Mouse (Mus musculus): ENCODE measurements around the gene B130006D01Rik. TPM values are rescaled to one million over a fixed set of nuclear protein-coding genes. Genes with fewer than 3 reads are reported as not detected.

Gene B130006D01Rik
- polyA plus RNA-seq, 1 experiment = not detected

DNA sequence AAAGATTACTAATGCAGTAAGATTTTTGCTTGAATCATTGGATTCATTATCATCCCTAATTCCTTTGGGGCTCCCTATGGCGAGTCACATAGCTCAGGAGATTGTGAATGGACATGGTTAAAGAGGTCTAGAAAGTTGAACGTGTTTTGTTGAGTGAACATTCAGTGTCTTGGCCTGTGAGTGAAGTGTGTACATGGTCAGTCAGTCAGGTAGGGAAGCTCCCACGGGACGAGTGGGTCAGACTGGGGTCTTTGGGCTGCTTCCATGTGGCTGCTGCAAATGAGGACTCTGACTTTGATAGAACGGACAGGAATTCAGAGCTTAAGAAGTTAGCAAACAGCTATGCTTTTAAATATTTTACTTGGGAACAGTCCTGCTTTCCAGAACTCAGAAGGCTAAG, 37.1 kb downstream of the B130006D01Rik start:
- Histone ChIP-seq H3K4me1 (ENCODE audit: control insufficient read depth) (no peaks in the 10 kb centered on the region), H3K4me3 (replicated peaks) (no peak overlapping the region), H3K36me3 (ENCODE audit: control insufficient read depth) (peaks cover 57% of the 10 kb centered on the region), H3K27me3 (ENCODE audit: control insufficient read depth) (no peaks in the 10 kb centered on the region), H3K9me3 (ENCODE audit: control insufficient read depth, low read length) (no peaks in the 10 kb centered on the region)
- TF ChIP-seq TAL1 (IDR thresholded peaks at IDR 0.05; ENCODE audit: low read length) = no peak
- no peak for TF ChIP-seq GATA1 (IDR thresholded peaks at IDR 0.05; ENCODE audit: low read length)

DNA sequence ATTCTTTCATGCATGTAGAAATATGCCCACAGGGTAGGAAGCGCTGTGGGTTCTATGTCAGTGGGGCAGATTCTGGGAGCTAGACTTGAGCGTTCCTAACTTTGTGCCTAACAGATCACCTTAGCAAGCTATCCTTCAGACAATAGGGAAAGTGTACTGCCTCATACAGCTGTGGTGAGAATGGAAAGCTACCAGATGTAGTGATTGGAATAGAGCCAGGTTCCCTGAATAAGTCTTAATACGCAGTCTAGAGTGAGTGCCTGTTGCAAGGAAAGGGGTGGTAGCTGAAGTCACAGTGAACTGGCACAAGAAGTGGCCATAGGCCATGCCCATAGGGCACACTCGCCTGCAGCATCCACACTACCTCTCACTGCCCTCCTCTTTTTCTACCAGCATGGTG, 39.6 kb downstream of the B130006D01Rik start:
- TF ChIP-seq TAL1 (IDR thresholded peaks at IDR 0.05; ENCODE audit: low read length) (no peak), GATA1 (IDR thresholded peaks at IDR 0.05; ENCODE audit: low read length) (no peak)
- Histone ChIP-seq H3K4me1 (ENCODE audit: control insufficient read depth) (no peaks in the 10 kb centered on the region), H3K4me3 (replicated peaks) (no peak overlapping the region), H3K36me3 (ENCODE audit: control insufficient read depth) (peaks cover 51% of the 10 kb centered on the region), H3K9me3 (ENCODE audit: control insufficient read depth, low read length) (no peaks in the 10 kb centered on the region), H3K27me3 (ENCODE audit: control insufficient read depth) (no peaks in the 10 kb centered on the region)

DNA sequence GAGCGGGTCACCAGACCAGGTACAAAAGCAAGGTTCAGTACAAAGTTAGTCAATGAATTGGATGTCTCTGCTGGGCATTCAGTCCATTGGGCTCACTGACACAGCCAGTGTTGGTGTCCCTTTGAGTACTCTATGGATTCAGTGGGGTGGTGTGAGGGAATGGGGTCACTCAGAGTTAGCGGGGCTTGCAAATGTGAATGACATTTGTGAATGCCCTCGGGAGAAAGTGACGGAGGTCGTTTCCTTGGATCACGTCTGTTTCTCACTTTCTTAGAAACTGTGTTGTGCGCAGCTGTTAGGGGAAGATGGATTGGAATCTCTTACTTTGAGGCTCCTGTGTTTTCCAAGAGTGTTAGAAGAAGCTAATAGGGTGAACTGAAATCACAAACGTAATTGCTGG, 41.4 kb downstream of the B130006D01Rik start:
- TF ChIP-seq GATA1 (IDR thresholded peaks at IDR 0.05; ENCODE audit: low read length) = no peak
- Histone ChIP-seq H3K27me3 (ENCODE audit: control insufficient read depth) (no peaks in the 10 kb centered on the region), H3K9me3 (ENCODE audit: control insufficient read depth, low read length) (no peaks in the 10 kb centered on the region), H3K36me3 (ENCODE audit: control insufficient read depth) (peaks cover 51% of the 10 kb centered on the region), H3K4me3 (replicated peaks) (no peak overlapping the region), H3K4me1 (ENCODE audit: control insufficient read depth) (no peaks in the 10 kb centered on the region)

DNA sequence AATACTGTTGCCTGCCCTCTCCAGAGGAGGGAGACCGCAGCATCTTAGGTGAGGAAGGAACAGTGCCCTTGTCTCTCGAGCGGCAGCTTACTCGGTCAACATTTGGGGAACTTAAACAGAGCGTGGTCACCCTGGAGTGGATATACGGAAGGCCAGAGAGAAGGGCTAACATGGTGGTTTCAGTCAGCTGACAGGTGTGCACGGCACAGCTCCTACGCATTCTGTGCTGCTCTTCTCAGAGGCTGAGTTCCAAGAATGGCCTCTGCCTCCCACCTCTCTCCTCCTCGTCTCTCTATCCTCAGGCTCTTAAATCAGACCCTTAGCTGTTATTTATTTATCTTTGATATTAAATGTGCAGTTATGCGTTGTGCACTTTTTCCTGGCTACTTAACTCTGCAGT, 41.9 kb downstream of the B130006D01Rik start:
- Histone ChIP-seq H3K27me3 (ENCODE audit: control insufficient read depth) (no peaks in the 10 kb centered on the region), H3K9me3 (ENCODE audit: control insufficient read depth, low read length) (no peaks in the 10 kb centered on the region), H3K36me3 (ENCODE audit: control insufficient read depth) (peaks cover 52% of the 10 kb centered on the region), H3K4me1 (ENCODE audit: control insufficient read depth) (no peaks in the 10 kb centered on the region), H3K4me3 (replicated peaks) (no peak overlapping the region)
- TF ChIP-seq GATA1 (IDR thresholded peaks at IDR 0.05; ENCODE audit: low read length) (no peak), TAL1 (IDR thresholded peaks at IDR 0.05; ENCODE audit: low read length) (no peak)

DNA sequence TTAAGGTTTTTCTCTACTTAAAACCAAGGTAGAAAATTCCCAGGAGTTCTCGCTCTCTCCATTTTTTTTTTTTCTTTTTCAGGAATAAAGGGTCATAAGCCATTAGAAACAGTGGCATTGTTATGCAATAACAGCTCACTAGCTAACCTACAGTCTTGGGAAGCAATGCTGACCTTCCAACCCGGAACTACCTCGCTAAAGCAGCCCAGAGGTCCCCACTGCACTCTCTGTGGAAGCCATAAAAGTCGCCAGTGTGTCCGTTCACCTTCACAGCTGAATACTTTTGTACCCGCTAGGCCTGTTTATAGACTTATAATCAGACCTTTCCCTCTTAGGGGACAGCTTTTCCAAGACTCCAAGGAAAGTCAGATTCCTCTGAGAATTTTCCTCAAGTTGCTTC, 44.9 kb downstream of the B130006D01Rik start:
- Histone ChIP-seq H3K9me3 (ENCODE audit: control insufficient read depth, low read length) (no peaks in the 10 kb centered on the region), H3K36me3 (ENCODE audit: control insufficient read depth) (peaks cover 49% of the 10 kb centered on the region), H3K4me1 (ENCODE audit: control insufficient read depth) (peaks cover 21% of the 10 kb centered on the region), H3K4me3 (replicated peaks) (no peak overlapping the region), H3K27me3 (ENCODE audit: control insufficient read depth) (no peaks in the 10 kb centered on the region)
- no peak for TF ChIP-seq TAL1 (IDR thresholded peaks at IDR 0.05; ENCODE audit: low read length)
- no peak for TF ChIP-seq GATA1 (IDR thresholded peaks at IDR 0.05; ENCODE audit: low read length)

DNA sequence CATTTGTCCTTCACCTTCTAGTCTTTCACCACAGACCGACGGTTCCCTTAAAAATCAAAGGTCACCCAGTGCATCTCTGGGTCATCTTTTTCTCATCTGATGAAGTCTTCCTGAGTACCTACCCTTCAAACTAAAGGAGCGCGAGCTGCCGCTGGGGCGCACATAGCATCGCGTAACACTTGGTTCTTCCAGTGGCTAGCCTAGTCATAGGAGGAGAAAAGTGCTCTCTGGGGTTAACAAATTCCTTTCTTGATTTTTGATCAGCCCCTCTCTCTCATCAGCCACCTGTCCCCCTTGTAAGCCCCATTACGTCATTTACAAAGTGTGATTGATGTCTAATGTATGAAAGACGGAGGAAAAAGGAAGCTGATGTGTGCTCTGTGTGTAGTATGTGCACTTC, 45.8 kb downstream of the B130006D01Rik start:
- Histone ChIP-seq H3K27me3 (ENCODE audit: control insufficient read depth) (no peaks in the 10 kb centered on the region), H3K4me3 (replicated peaks) (no peak overlapping the region), H3K36me3 (ENCODE audit: control insufficient read depth) (peaks cover 42% of the 10 kb centered on the region), H3K4me1 (ENCODE audit: control insufficient read depth) (peaks cover 28% of the 10 kb centered on the region), H3K9me3 (ENCODE audit: control insufficient read depth, low read length) (no peaks in the 10 kb centered on the region)
- no peak for TF ChIP-seq TAL1 (IDR thresholded peaks at IDR 0.05; ENCODE audit: low read length)
- TF ChIP-seq GATA1 (IDR thresholded peaks at IDR 0.05; ENCODE audit: low read length) = no peak

DNA sequence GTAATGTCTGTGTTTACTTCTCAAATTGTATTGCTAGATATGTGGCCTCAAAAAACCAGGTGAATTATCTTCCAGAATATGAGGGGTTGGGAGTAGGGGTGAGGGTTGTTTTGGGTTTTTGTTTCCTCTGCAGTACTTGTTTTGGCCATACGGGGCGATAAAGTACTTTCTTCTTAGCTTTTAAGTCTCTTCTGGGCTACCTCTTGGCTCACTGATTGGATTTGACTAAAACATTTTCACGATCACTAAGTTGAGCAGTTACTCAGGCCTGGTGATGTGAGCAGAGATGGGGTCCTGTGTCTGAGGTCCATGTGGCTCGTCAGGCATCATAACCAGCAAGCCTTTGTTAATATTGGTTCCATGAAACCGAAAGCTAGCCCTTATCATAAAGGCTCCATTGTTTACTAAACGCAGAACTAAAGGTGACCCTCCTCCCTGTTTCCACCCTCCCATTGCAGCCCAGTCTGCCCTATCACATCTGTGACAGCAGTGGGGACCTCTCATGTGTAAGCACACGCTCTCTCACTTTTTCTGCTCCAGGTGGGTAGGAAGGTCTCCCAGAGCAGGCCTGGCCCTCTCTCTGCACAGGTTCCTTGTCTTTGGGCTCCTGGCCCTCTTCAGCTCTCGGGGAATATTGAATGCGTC, 47.5 kb downstream of the B130006D01Rik start:
- H3K9me3 ChIP-seq (ENCODE audit: control insufficient read depth, low read length) = no peaks in the 10 kb centered on the region
- TF ChIP-seq GATA1 (IDR thresholded peaks at IDR 0.05; ENCODE audit: low read length) (no peak), TAL1 (IDR thresholded peaks at IDR 0.05; ENCODE audit: low read length) (no peak)
- H3K36me3 ChIP-seq (ENCODE audit: control insufficient read depth) = peaks cover 34% of the 10 kb centered on the region
- no peaks in the 10 kb centered on the region for H3K27me3 ChIP-seq (ENCODE audit: control insufficient read depth)
- H3K4me3 ChIP-seq (replicated peaks) = no peak overlapping the region
- H3K4me1 ChIP-seq (ENCODE audit: control insufficient read depth) = peaks cover 38% of the 10 kb centered on the region

DNA sequence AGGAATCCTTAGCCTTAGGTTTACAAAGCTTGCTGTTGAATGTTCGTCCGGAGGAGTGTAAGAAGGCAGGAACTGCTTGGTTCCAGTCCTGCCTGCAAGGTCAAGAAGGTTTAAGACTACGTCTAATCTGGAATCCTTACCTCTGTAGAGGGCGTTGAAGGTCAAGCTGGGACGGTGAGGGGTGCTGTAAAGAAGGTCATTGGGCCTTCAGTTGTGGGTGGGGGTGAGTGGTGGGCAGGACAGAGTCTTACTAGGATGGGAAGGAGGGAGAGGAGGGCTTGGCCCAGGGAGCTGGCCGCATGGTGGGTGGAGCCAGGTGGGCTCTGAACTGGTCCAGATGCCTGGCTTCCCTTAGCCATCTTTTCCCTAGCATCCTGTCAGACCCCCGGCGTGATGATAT, 48.3 kb downstream of the B130006D01Rik start:
- TF ChIP-seq TAL1 (IDR thresholded peaks at IDR 0.05; ENCODE audit: low read length) = no peak
- no peak for TF ChIP-seq GATA1 (IDR thresholded peaks at IDR 0.05; ENCODE audit: low read length)
- Histone ChIP-seq H3K27me3 (ENCODE audit: control insufficient read depth) (no peaks in the 10 kb centered on the region), H3K36me3 (ENCODE audit: control insufficient read depth) (peaks cover 35% of the 10 kb centered on the region), H3K4me1 (ENCODE audit: control insufficient read depth) (peaks cover 45% of the 10 kb centered on the region), H3K9me3 (ENCODE audit: control insufficient read depth, low read length) (no peaks in the 10 kb centered on the region), H3K4me3 (replicated peaks) (no peak overlapping the region)

DNA sequence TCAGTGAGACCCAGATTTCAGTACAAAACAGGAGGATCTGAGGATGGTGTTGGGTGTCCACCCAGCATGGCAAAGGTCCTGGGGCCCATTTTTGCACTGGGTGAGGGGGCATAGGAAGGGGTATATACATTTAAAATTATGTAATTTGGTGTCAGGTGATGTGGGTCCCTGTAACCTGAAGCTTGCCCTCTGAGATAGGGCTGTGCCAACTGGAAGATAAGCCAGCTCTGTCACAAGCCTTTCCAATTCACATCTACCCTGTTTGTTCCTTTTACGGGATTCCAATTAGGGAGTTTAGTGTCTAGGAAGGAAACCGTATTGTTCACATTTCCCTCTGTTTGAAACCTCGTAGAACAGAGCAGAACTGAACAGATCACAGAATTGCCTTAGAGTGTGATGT, 49.9 kb downstream of the B130006D01Rik start:
- Histone ChIP-seq H3K27me3 (ENCODE audit: control insufficient read depth) (no peaks in the 10 kb centered on the region), H3K4me1 (ENCODE audit: control insufficient read depth) (peaks cover 61% of the 10 kb centered on the region), H3K36me3 (ENCODE audit: control insufficient read depth) (peaks cover 32% of the 10 kb centered on the region), H3K9me3 (ENCODE audit: control insufficient read depth, low read length) (no peaks in the 10 kb centered on the region), H3K4me3 (replicated peaks) (no peak overlapping the region)
- TF ChIP-seq GATA1 (IDR thresholded peaks at IDR 0.05; ENCODE audit: low read length) = no peak
- TF ChIP-seq TAL1 (IDR thresholded peaks at IDR 0.05; ENCODE audit: low read length) = no peak

Other genes with a start within 250 kb of the B130006D01Rik start
- gene Nxph3, start 209.0 kb upstream of the B130006D01Rik start, polyA plus RNA-seq (2012) = not detected in 2 replicates
- gene Ngfr, start 135.9 kb upstream of the B130006D01Rik start, polyA plus RNA-seq (2012) = 0.02 TPM in 1 of 2 replicates, not detected in the other
- 9.7 and 17.2 TPM in 2 replicates for gene Phb, start 56.6 kb upstream of the B130006D01Rik start, polyA plus RNA-seq (2012)
- 1.5 TPM in 2 replicates for gene Zfp652, start 10.9 kb upstream of the B130006D01Rik start, polyA plus RNA-seq (2012)
- 161 and 210 TPM in 2 replicates for gene Phospho1, start 100.9 kb downstream of the B130006D01Rik start, polyA plus RNA-seq (2012)
- 0.18 and 0.59 TPM in 2 replicates for gene Gngt2, start 113.6 kb downstream of the B130006D01Rik start, polyA plus RNA-seq (2012)
- gene Abi3, start 118.9 kb downstream of the B130006D01Rik start, polyA plus RNA-seq (2012) = 0.61 and 1.0 TPM in 2 replicates
- not detected in 2 replicates for gene B4galnt2, start 191.3 kb downstream of the B130006D01Rik start, polyA plus RNA-seq (2012)